8 mouse cellular contexts compared by ENCODE assay signal in the genomic region with DNA sequence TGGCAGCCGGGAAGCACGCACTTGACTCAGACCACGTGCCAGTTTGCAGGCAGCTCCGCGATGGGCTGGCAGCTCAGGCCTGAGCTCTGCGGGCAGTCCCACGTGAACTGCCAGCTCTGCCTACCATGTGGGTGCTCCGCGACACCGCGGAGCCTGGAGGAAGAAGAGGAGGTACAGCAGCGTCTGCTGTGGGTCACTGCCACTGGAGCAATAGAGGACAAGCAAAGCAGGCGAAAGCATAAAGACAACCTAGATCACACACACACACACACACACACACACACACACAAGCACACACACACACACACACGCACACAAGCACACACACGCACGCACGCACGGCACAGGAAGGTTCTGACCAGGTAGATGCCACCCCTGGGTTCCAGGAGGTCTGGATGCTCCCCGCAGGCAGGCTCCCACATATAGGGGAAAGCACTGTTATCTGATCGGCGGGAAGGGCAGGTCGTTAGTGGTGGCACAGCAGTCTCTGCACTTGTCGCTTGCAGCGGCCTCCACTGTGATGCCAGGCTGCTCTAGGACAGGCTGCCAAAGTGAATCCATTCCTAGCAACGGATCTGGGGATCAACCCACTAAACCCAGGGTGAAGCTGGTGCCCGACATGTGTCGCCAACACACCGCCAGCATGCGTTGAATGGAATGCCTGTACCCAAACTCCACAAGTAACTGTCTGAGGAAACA. TPM values are rescaled to one million over a fixed set of nuclear protein-coding genes. Genes with fewer than 3 reads are reported as not detected.
DNase-seq lines count a peak whose midpoint lies in the region; ATAC-seq and TF ChIP-seq lines count a peak whose summit lies in the region.

No protein-coding gene starts in this region.

- H3K4me3 ChIP-seq in ES-E14 (ENCODE audit: insufficient read depth in 1 of 2, low read depth in 1 of 2, low read length in 2 of 2, poor library complexity in 1 of 2, severe bottlenecking in 1 of 2) = peak overlapping the region; percentile 54 to 65
- H3K4me3 ChIP-seq in heart, embryonic 16.5 days (ENCODE audit: low read length) = peak overlapping the region; percentile 44
- peak overlapping the region; percentile 54 for H3K4me3 ChIP-seq in limb, embryonic 10.5 days
- H3K4me3 ChIP-seq in midbrain, embryonic 12.5 days = peak overlapping the region; percentile 44

- no peak overlapping the region for H3K27ac ChIP-seq in ES-E14 (ENCODE audit: insufficient read depth, low read depth, low read length, poor library complexity, severe bottlenecking)
- H3K27ac ChIP-seq in heart, embryonic 16.5 days (ENCODE audit: low read length) = peak overlapping the region; percentile 47
- H3K27ac ChIP-seq in limb, embryonic 10.5 days = peak overlapping the region; percentile 12
- no peak overlapping the region for H3K27ac ChIP-seq in midbrain, embryonic 12.5 days (replicated peaks)

- no peaks in the 10 kb centered on the region for H3K9me3 ChIP-seq in ES-E14 (ENCODE audit: control insufficient read depth, insufficient read depth, low read depth, low read length)
- H3K9me3 ChIP-seq in heart, embryonic 16.5 days (replicated peaks; ENCODE audit: control insufficient read depth, low read length) = no peaks in the 10 kb centered on the region
- no peaks in the 10 kb centered on the region for H3K9me3 ChIP-seq in limb, embryonic 10.5 days (replicated peaks)
- H3K9me3 ChIP-seq in midbrain, embryonic 12.5 days = no peaks in the 10 kb centered on the region

- in situ Hi-C loops in ES-E14 (cut with MboI; ENCODE audit: low sequenced_read_pairs in 2 of 2, unreplicated experiment in 2 of 2) = no loop called here

- no peak for ATAC-seq in heart, embryonic 16.5 days (replicated peaks; ENCODE audit: extremely low read depth, insufficient read depth, low FRiP score)
- ATAC-seq in midbrain, embryonic 12.5 days (ENCODE audit: low FRiP score, low read depth) = no peak

- no peaks in the 10 kb centered on the region for H3K27me3 ChIP-seq in heart, embryonic 16.5 days (ENCODE audit: control insufficient read depth, insufficient read depth, low read length)
- H3K27me3 ChIP-seq in limb, embryonic 10.5 days (ENCODE audit: low read depth, poor library complexity, severe bottlenecking) = 0 out of 2 replicates have a peak, but pooled peaks cover 3% of the 10 kb centered on the region
- peaks cover 11% of the 10 kb centered on the region for H3K27me3 ChIP-seq in midbrain, embryonic 12.5 days

- H3K4me1 ChIP-seq in ES-E14 (ENCODE audit: control insufficient read depth in 2 of 2, insufficient read depth in 2 of 2, low read length in 2 of 2, poor library complexity in 1 of 2) = peaks cover 3 to 5% of the 10 kb centered on the region in 2 experiments; a peak in 2 of 4 replicates
- H3K4me1 ChIP-seq in heart, embryonic 16.5 days (ENCODE audit: control insufficient read depth, insufficient read depth, low read length) = peaks cover 41% of the 10 kb centered on the region
- peaks cover 47% of the 10 kb centered on the region for H3K4me1 ChIP-seq in limb, embryonic 10.5 days
- peaks cover 31% of the 10 kb centered on the region for H3K4me1 ChIP-seq in midbrain, embryonic 12.5 days

- 3% methylated on average over 29 of the region's 29 CpGs for WGBS in heart, embryonic 16.5 days
- WGBS in limb, embryonic 10.5 days = under 1% methylated on average over 28 of the region's 29 CpGs
- WGBS in midbrain, embryonic 12.5 days = 1% methylated on average over 27 of the region's 29 CpGs

- H3K36me3 ChIP-seq in ES-E14 (ENCODE audit: control insufficient read depth, insufficient read depth, low read length, poor library complexity, severe bottlenecking) = no peaks in the 10 kb centered on the region
- H3K36me3 ChIP-seq in heart, embryonic 16.5 days (ENCODE audit: control insufficient read depth, insufficient read depth) = no peaks in the 10 kb centered on the region
- H3K36me3 ChIP-seq in limb, embryonic 10.5 days = no peaks in the 10 kb centered on the region
- H3K36me3 ChIP-seq in midbrain, embryonic 12.5 days = no peaks in the 10 kb centered on the region

- peak; percentile 96 for DNase-seq in heart, adult 11 months
- no peak for DNase-seq in heart, postnatal 4 days
- no peak for DNase-seq in ES-E14 (ENCODE audit: low read depth, low spot score)
- peak; percentile 49 for DNase-seq in embryo, embryonic 11 days
- peak; percentile 58 for DNase-seq in limb, embryonic 10.5 days (ENCODE audit: low spot score)
- DNase-seq in thymus, postnatal 4 days = peak; percentile 49

- peak overlapping the region; percentile 69 for H3K9ac ChIP-seq in ES-E14 (ENCODE audit: insufficient read depth, low read depth, low read length, poor library complexity, severe bottlenecking)
- H3K9ac ChIP-seq in heart, embryonic 16.5 days (ENCODE audit: low read length) = peak overlapping the region; percentile 66
- peak overlapping the region; percentile 69 for H3K9ac ChIP-seq in midbrain, embryonic 12.5 days (replicated peaks)

- H3K4me2 ChIP-seq in heart, embryonic 16.5 days (ENCODE audit: low read depth, low read length) = peak overlapping the region; percentile 76
- peak overlapping the region; percentile 90 for H3K4me2 ChIP-seq in midbrain, embryonic 12.5 days (replicated peaks)

TF ChIP-seq in ES-E14, 5 proteins besides CTCF, POLR2A, EP300 and RAD21:
- no peak for TF ChIP-seq HCFC1 (IDR thresholded peaks at IDR 0.05; ENCODE audit: borderline replicate concordance, insufficient read depth, low read length)
- TF ChIP-seq ZNF384 (IDR thresholded peaks at IDR 0.05; ENCODE audit: low read depth, low read length) = no peak
- TF ChIP-seq ZC3H11A (IDR thresholded peaks at IDR 0.05; ENCODE audit: borderline replicate concordance, low read depth, low read length) = no peak
- no peak for TF ChIP-seq MAFK (IDR thresholded peaks at IDR 0.05; ENCODE audit: insufficient read depth, low read depth, low read length)
- TF ChIP-seq CHD2 (IDR thresholded peaks at IDR 0.05; ENCODE audit: low read depth, low read length) = no peak

RNA-seq across cellular contexts. Expression of a gene that starts 4.3 kb away (rescaled TPM):
- 1 to 10 TPM; 6.7 to 8.6 TPM for total RNA-seq in heart, postnatal 4 days (2021)
- total RNA-seq in ES-E14 (2012; rRNA removed) = 38.6 and 38.8 TPM in 2 replicates
- polyA plus RNA-seq in heart, embryonic 16.5 days (2015; fragmentation: Nextera tagmentation; extraction: Ambion mirVana) = 43.3 and 46.5 TPM in 2 replicates
- 35.8 and 38.6 TPM in 2 replicates for polyA plus RNA-seq in limb, embryonic 10.5 days (2016; fragmentation: Nextera tagmentation; extraction: Ambion mirVana)
- polyA plus RNA-seq in midbrain, embryonic 12.5 days (2016; fragmentation: Nextera tagmentation; extraction: Ambion mirVana) = 45.1 and 48.3 TPM in 2 replicates

RNA-seq across cellular contexts. Expression of a gene that starts 6.8 kb away (rescaled TPM):
- 10 to 100 TPM; 13.8 to 14.3 TPM for total RNA-seq in heart, postnatal 4 days (2021)
- 4.5 and 6.2 TPM in 2 replicates for total RNA-seq in ES-E14 (2012; rRNA removed)
- polyA plus RNA-seq in heart, embryonic 16.5 days (2015; fragmentation: Nextera tagmentation; extraction: Ambion mirVana) = 11.2 and 12.0 TPM in 2 replicates
- polyA plus RNA-seq in limb, embryonic 10.5 days (2016; fragmentation: Nextera tagmentation; extraction: Ambion mirVana) = 5.3 and 6.0 TPM in 2 replicates
- 13.3 and 16.3 TPM in 2 replicates for polyA plus RNA-seq in midbrain, embryonic 12.5 days (2016; fragmentation: Nextera tagmentation; extraction: Ambion mirVana)

RNA-seq across cellular contexts. Expression of a gene that starts 20.9 kb away (rescaled TPM):
- total RNA-seq in heart, postnatal 4 days (2021) = 10 to 100 TPM; 38.0 to 43.3 TPM
- 71.7 and 81.1 TPM in 2 replicates for total RNA-seq in ES-E14 (2012; rRNA removed)
- 85.7 and 95.3 TPM in 2 replicates for polyA plus RNA-seq in heart, embryonic 16.5 days (2015; fragmentation: Nextera tagmentation; extraction: Ambion mirVana)
- 214 and 217 TPM in 2 replicates for polyA plus RNA-seq in limb, embryonic 10.5 days (2016; fragmentation: Nextera tagmentation; extraction: Ambion mirVana)
- 139 and 142 TPM in 2 replicates for polyA plus RNA-seq in midbrain, embryonic 12.5 days (2016; fragmentation: Nextera tagmentation; extraction: Ambion mirVana)

RNA-seq across cellular contexts. Expression of a gene that starts 22.0 kb away (rescaled TPM):
- 10 to 100 TPM; 80.2 to 84.6 TPM for total RNA-seq in heart, postnatal 4 days (2021)
- total RNA-seq in ES-E14 (2012; rRNA removed) = 7.1 and 9.0 TPM in 2 replicates
- polyA plus RNA-seq in heart, embryonic 16.5 days (2015; fragmentation: Nextera tagmentation; extraction: Ambion mirVana) = 84.1 and 91.1 TPM in 2 replicates
- polyA plus RNA-seq in limb, embryonic 10.5 days (2016; fragmentation: Nextera tagmentation; extraction: Ambion mirVana) = 51.1 and 72.1 TPM in 2 replicates
- polyA plus RNA-seq in midbrain, embryonic 12.5 days (2016; fragmentation: Nextera tagmentation; extraction: Ambion mirVana) = 123 and 131 TPM in 2 replicates

RNA-seq across cellular contexts. Expression of a gene that starts 28.7 kb away (rescaled TPM):
- total RNA-seq in heart, postnatal 4 days (2021) = 10 to 100 TPM; 42.6 to 55.6 TPM
- 6.0 and 8.6 TPM in 2 replicates for total RNA-seq in ES-E14 (2012; rRNA removed)
- polyA plus RNA-seq in heart, embryonic 16.5 days (2015; fragmentation: Nextera tagmentation; extraction: Ambion mirVana) = 19.6 and 21.9 TPM in 2 replicates
- polyA plus RNA-seq in limb, embryonic 10.5 days (2016; fragmentation: Nextera tagmentation; extraction: Ambion mirVana) = 10.3 and 10.8 TPM in 2 replicates
- 9.8 and 10.9 TPM in 2 replicates for polyA plus RNA-seq in midbrain, embryonic 12.5 days (2016; fragmentation: Nextera tagmentation; extraction: Ambion mirVana)

Comparison
In these comparisons a context has a peak if more than half of its experiments do, and no peak if none do; other contexts are left out.
1. DNase-seq: peak in heart, adult 11 months (single experiment), embryo, embryonic 11 days (single experiment), limb, embryonic 10.5 days (single experiment) and thymus, postnatal 4 days (single experiment); none in heart, postnatal 4 days (single experiment) and ES-E14 (single experiment).
2. H3K27ac ChIP-seq: peak in heart, embryonic 16.5 days (single experiment) and limb, embryonic 10.5 days (single experiment); none in ES-E14 (single experiment) and midbrain, embryonic 12.5 days (single experiment).
3. Peak in every context shown above with its lines, with median percentiles within 50 percentile points of each other: H3K4me3 ChIP-seq and H3K9ac ChIP-seq.